Mouse (Mus musculus) heart, embryonic 15.5 days (tissue): ENCODE measurements around the gene G530012D18Rik. TPM values are rescaled to one million over a fixed set of nuclear protein-coding genes. Genes with fewer than 3 reads are reported as not detected.
A peak's percentile ranks its signal among the peaks of the same experiment; 100 is the strongest.
"Not testable (repeated sequence)": the region's sequence is repeated elsewhere in the genome, so short reads cannot be mapped to it uniquely, and the experiment has no call there.

Source experiments
- ATAC-seq: fragments of 200-750 bp; cut with Nextera tagmentation; replicated peaks from 2 replicates; pipeline ENCODE4 v1.8.0; 2017; ENCODE audit warnings: low read depth, moderate TSS enrichment; ENCODE audit not compliant: insufficient number of reproducible peaks, insufficient read depth, low FRiP score
- H3K27ac ChIP-seq: fragments of 300-500 bp; sonication (generic); 2 replicates; pipeline ENCODE4 v1.5.1; 2015; ENCODE audit warnings: mild to moderate bottlenecking, inconsistent platforms
- H3K27me3 ChIP-seq: fragments of 300-500 bp; sonication (generic); 2 replicates; pipeline ENCODE4 v1.6.1; 2015; ENCODE audit warnings: inconsistent platforms
- H3K36me3 ChIP-seq: fragments of 300-500 bp; sonication (generic); 2 replicates; pipeline ENCODE4 v1.6.1; 2015; ENCODE audit warnings: mild to moderate bottlenecking, inconsistent platforms
- H3K4me1 ChIP-seq: fragments of 300-500 bp; sonication (generic); replicated peaks from 2 replicates; pipeline ENCODE4 v1.6.1; 2015; ENCODE audit warnings: inconsistent platforms
- H3K4me2 ChIP-seq: fragments of 300-500 bp; sonication (generic); 2 replicates; pipeline ENCODE4 v1.6.1; 2015; ENCODE audit warnings: inconsistent platforms, mild to moderate bottlenecking, moderate library complexity
- H3K4me3 ChIP-seq: fragments of 300-500 bp; sonication (generic); 2 replicates; pipeline ENCODE4 v1.5.1; 2015; ENCODE audit warnings: mild to moderate bottlenecking, inconsistent platforms
- H3K9ac ChIP-seq: fragments of 300-500 bp; sonication (generic); 2 replicates; pipeline ENCODE4 v1.6.1; 2015; ENCODE audit warnings: mild to moderate bottlenecking, inconsistent platforms
- H3K9me3 ChIP-seq: fragments of 300-500 bp; sonication (generic); replicated peaks from 2 replicates; pipeline ENCODE4 v1.6.1; 2016; ENCODE audit warnings: inconsistent platforms
- WGBS: fragments of 180-500 bp; shearing (Covaris S2); methylation state at CpG from one replicate; pipeline ENCODE4 v1.1.7; 2015; ENCODE audit warnings: mixed read lengths; 5-methylcytosine and 5-hydroxymethylcytosine counted together
- polyA plus RNA-seq: library from polyadenylated mRNA; unstranded; fragments of >200 nt; fragmentation: Nextera tagmentation; extraction: Ambion mirVana; gene quantifications from 2 replicates; pipeline ENCODE4 v1.2.1, GENCODE M21; 2015

The G530012D18Rik gene
- polyA plus RNA-seq = 0.38 TPM in 1 of 2 replicates, not detected in the other

DNA sequence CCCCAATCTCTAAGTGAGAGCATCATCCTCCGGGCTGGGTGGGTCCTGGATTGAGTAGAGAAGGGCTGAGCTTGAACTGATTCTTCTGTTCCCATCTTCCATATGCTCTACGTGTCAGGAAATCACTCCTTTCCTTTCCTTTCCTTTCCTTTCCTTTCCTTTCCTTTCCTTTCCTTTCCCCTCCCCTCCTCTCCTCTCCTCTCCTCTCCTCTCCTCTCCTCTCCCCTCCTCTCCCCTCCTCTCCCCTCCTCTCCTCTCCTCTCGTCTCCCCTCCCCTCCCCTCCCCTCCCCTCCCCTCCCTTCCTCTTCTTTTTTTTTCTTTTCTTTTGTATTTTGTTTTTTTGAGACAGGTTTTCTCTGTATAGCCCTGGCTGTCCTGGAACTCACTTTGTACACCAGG is at the start of gene G530012D18Rik:
TSS of gene G530012D18Rik (plus strand) at position 301 of the 400 bp plus-strand sequence.
- not testable (repeated sequence) for H3K4me1 ChIP-seq, H3K9me3 ChIP-seq, H3K27me3 ChIP-seq, H3K36me3 ChIP-seq, H3K27ac ChIP-seq, H3K4me3 ChIP-seq, ATAC-seq, H3K9ac ChIP-seq, H3K4me2 ChIP-seq
- WGBS = 61% methylated on average over 2 of the region's 3 CpGs

- not testable (repeated sequence) for H3K4me1 ChIP-seq, H3K9me3 ChIP-seq, ATAC-seq, H3K36me3 ChIP-seq, H3K4me2 ChIP-seq, H3K27ac ChIP-seq, H3K4me3 ChIP-seq, H3K27me3 ChIP-seq, H3K9ac ChIP-seq
- WGBS = 53% methylated on average over 3 of the region's 3 CpGs
Observed at GRCm38 (mm10) chr1:85526401-85526800, 49.1 kb upstream of the G530012D18Rik start.

- H3K27me3 ChIP-seq, H3K27ac ChIP-seq, H3K9me3 ChIP-seq, H3K36me3 ChIP-seq, H3K4me2 ChIP-seq, H3K4me3 ChIP-seq, H3K4me1 ChIP-seq, ATAC-seq, H3K9ac ChIP-seq: not testable (repeated sequence)
- 66% methylated on average over 13 of the region's 15 CpGs for WGBS
Observed at GRCm38 (mm10) chr1:85528451-85529110, 46.9 kb upstream of the G530012D18Rik start.

DNA sequence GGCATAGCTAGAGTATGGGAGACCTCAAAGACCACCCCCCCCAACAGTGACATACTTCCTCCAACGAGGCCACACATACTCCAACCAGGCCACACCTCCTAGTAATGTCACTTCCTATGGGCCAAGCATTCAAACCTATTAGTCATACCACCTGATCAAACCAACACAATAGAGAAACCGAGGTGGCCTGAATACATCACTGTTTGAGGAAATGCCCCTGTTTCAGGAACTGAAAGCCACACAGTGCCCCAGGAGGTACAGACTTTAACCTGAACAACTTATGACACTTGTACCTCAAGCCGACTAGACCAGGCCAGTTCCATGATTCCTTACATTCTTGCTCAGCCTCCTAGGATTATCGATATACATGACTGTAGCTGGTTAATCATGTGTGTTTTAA is 31.7 kb upstream of the G530012D18Rik start:
- not testable (repeated sequence) for H3K4me1 ChIP-seq, H3K4me2 ChIP-seq, H3K9me3 ChIP-seq, H3K4me3 ChIP-seq, H3K27me3 ChIP-seq, H3K27ac ChIP-seq, H3K9ac ChIP-seq, H3K36me3 ChIP-seq, ATAC-seq
- 65% methylated on average over 4 of the region's 4 CpGs for WGBS

DNA sequence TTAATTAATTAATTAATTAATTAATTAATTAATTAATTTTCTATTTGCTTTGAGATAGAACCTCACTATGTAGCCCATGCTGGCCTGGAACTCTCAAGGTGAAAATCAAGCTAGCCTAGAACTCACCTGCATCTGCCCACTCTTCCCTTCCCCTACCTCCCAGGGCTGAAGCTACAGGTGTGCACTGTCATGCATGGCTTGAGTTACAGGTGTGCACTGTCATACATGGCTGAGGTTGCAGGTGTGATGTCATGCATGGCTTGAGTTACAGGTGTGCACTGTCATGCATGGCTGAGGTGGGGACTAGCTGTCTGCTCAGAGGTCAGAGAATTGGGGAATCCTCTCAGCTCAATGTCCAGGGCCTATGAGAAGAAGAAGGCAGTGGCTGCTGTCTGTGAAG is 29.0 kb upstream of the G530012D18Rik start:
- not testable (repeated sequence) for H3K9me3 ChIP-seq, H3K27ac ChIP-seq, ATAC-seq, H3K4me1 ChIP-seq, H3K4me3 ChIP-seq, H3K27me3 ChIP-seq, H3K4me2 ChIP-seq, H3K36me3 ChIP-seq, H3K9ac ChIP-seq

- WGBS = 75% methylated on average over 4 of the region's 4 CpGs
- not testable (repeated sequence) for H3K9me3 ChIP-seq
Observed at GRCm38 (mm10) chr1:85555261-85555660, 20.2 kb upstream of the G530012D18Rik start.

GRCm38 (mm10) chr1:85573554-85573953 is 1.9 kb upstream of the G530012D18Rik start:
- not testable (repeated sequence) for H3K9me3 ChIP-seq, ATAC-seq, H3K4me2 ChIP-seq, H3K27me3 ChIP-seq, H3K27ac ChIP-seq, H3K4me3 ChIP-seq, H3K36me3 ChIP-seq, H3K4me1 ChIP-seq, H3K9ac ChIP-seq
- WGBS = 54% methylated on average over 4 of the region's 4 CpGs

More at GRCm38 (mm10) chr1:85555261-85555660, 20.2 kb upstream of the G530012D18Rik start:
- not testable (repeated sequence) for ATAC-seq, H3K27ac ChIP-seq, H3K36me3 ChIP-seq, H3K27me3 ChIP-seq, H3K4me1 ChIP-seq, H3K4me2 ChIP-seq, H3K4me3 ChIP-seq, H3K9ac ChIP-seq

DNA sequence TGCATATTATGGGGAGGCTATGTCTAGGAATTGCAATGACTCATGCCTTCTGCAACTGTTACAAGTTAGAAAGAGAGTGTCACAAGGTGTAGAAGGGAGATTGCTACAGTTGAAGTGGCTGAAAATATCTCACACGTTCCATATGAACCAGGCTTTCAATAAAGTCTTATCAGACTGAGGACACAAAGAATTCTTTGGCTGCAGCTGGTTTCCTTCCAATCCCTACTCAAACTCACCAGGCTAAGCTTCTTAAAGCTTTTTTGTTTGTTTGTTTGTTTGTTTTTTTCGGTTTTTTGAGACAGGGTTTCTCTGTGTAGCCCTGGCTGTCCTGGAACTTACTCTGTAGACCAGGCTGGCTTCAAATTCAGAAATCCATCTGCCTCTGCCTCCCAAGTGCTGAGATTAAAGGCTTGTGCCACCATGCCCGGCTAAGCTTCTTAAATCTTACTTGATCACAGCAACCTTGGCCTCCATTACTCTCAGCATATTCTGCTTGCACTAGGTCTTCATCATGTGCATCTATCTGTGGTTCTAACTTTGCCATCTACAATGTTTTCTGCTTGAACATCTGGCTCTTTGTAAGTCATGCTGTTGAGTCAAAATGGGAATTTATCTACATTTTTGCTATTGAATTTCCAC is 3.0 kb downstream of the G530012D18Rik start:
- ATAC-seq, H3K4me3 ChIP-seq, H3K36me3 ChIP-seq, H3K9ac ChIP-seq, H3K4me2 ChIP-seq, H3K4me1 ChIP-seq, H3K27ac ChIP-seq, H3K9me3 ChIP-seq, H3K27me3 ChIP-seq: not testable (repeated sequence)
- 30% methylated on average over 3 of the region's 3 CpGs for WGBS

DNA sequence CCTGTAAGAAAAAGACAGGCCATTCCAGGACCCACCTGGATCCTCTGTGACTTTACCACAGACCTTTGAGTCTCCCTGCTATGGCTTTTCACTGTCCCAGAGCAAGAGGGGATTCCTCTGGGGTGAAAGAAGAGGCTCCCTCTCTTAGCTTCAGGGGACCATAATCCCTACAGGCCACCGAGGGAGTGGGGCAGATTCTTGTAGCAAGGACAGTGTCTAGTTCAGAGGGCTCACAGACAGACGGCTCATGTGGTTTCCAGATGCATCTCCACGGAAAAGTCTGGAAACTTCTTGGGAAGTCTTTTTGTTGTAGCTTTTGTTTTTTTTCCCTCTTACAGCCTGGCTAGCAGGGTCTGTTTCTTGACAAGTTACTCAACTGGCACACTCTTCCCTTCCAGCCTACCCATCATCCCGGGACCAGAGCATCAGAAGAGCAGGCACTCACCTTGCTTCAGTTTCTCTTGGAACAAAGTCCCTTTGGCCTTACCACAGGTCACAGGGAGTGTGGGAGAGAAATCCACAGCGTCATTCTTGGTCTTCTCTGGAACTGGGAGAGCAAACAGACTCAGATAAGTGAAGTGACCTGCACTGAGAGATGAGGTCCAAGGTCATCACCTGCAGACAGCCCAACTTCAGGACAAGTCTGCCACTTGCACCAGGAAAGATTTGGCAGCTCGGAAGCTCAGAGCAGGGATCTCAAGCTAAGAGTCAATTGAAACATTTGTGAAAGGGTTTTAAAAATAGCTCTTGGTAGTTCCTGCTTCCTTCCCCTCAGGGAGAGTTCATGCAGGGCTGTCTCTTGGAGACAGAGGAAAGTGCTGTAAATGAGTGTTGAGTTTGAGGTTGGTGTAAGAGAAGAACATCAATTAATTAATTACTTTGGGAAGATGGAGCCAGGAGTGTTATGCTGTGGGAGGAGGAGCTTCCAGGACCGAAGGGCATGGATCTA is 4.0 kb downstream of the G530012D18Rik start:
- H3K9ac ChIP-seq, H3K4me2 ChIP-seq, H3K9me3 ChIP-seq, H3K27me3 ChIP-seq, H3K36me3 ChIP-seq, H3K27ac ChIP-seq, H3K4me3 ChIP-seq, H3K4me1 ChIP-seq: not testable (repeated sequence)
- peak; percentile 35; the same call in 1 of the 2 replicates for ATAC-seq
- 58% methylated on average over 6 of the region's 7 CpGs for WGBS

DNA sequence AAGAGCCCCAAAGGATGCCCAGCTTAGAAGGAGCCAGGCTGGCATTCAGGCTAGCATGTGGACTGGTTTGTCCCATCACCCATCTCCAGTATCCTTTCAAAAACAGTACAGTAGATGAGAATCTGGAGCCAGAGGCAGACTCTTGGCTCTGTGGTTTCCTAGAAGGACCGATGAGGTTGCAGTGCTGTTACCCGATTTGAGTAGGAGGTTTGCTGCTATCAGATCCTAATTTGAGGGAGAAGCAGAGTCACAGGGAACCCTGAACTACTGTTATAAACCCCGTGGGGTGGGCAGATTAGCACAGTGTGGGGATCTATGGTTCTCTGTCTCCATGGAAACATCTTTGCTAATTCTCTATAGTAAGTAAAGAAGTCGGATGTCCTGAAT is 4.7 kb downstream of the G530012D18Rik start:
- H3K9ac ChIP-seq, H3K9me3 ChIP-seq, H3K4me1 ChIP-seq, H3K27me3 ChIP-seq, H3K4me2 ChIP-seq, H3K36me3 ChIP-seq, H3K27ac ChIP-seq, H3K4me3 ChIP-seq: not testable (repeated sequence)
- ATAC-seq = peak; percentile 53; the same call in 1 of the 2 replicates
- WGBS = 62% methylated on average over 3 of the region's 4 CpGs

GRCm38 (mm10) chr1:85580578-85580977 is 5.1 kb downstream of the G530012D18Rik start:
- 70% methylated on average over 3 of the region's 3 CpGs for WGBS
- H3K4me3 ChIP-seq, H3K4me1 ChIP-seq, H3K27ac ChIP-seq, H3K9me3 ChIP-seq, H3K36me3 ChIP-seq, H3K4me2 ChIP-seq, H3K9ac ChIP-seq, ATAC-seq, H3K27me3 ChIP-seq: not testable (repeated sequence)
